ENCODE assay signal across 23 mouse cellular contexts in genomic region chr4:132064550-132064949, GRCm38 (mm10). TPM values are rescaled to one million over a fixed set of nuclear protein-coding genes. Genes with fewer than 3 reads are reported as not detected.
DNase-seq lines count a peak whose midpoint lies in the region; ATAC-seq and TF ChIP-seq lines count a peak whose summit lies in the region.
"Had no signal": no experiment of that assay in that cellular context is flagged by ENCODE, and none has a peak within 500 bp of the region (broad histone marks: within the 10 kb centered on the region; RNA-seq: fewer than 3 reads in every experiment).

No protein-coding gene starts in this region.

- TF ChIP-seq EP300 in liver, postnatal 0 days (IDR thresholded peaks at IDR 0.05; ENCODE audit: low read depth), result no peak

- no peaks in the 10 kb centered on the region for H3K9me3 ChIP-seq in kidney, embryonic 14.5 days (ENCODE audit: control insufficient read depth, low read length)
- no peaks in the 10 kb centered on the region for H3K9me3 ChIP-seq in intestine, embryonic 15.5 days
- H3K9me3 ChIP-seq in liver, postnatal 0 days (ENCODE audit: low read length), result no peaks in the 10 kb centered on the region
- H3K9me3 ChIP-seq: G1E; hindbrain, embryonic 12.5 days; neural tube, embryonic 12.5 days had no signal

- 88% methylated on average over 5 of the region's 5 CpGs for WGBS in kidney, embryonic 14.5 days
- WGBS in intestine, embryonic 15.5 days, result 61% methylated on average over 5 of the region's 5 CpGs
- WGBS in liver, postnatal 0 days (ENCODE audit: insufficient replicate concordance), result 80% methylated on average over 5 of the region's 5 CpGs

- H3K27ac ChIP-seq in kidney, embryonic 14.5 days (ENCODE audit: low read depth, low read length), result no peak overlapping the region
- H3K27ac ChIP-seq in intestine, embryonic 15.5 days, result peak overlapping the region; percentile 29; the same call in 1 of the 2 replicates
- peak overlapping the region; percentile 90 for H3K27ac ChIP-seq in liver, postnatal 0 days (ENCODE audit: low read depth)
- H3K27ac ChIP-seq: hindbrain, embryonic 12.5 days; neural tube, embryonic 12.5 days had no signal

- H3K4me2 ChIP-seq in kidney, embryonic 14.5 days (replicated peaks; ENCODE audit: low read depth, low read length), result no peak overlapping the region
- no peak overlapping the region for H3K4me2 ChIP-seq in intestine, embryonic 15.5 days (replicated peaks)
- peak overlapping the region; percentile 36; the same call in 1 of the 2 replicates for H3K4me2 ChIP-seq in liver, postnatal 0 days (ENCODE audit: low read depth, low read length)
- H3K4me2 ChIP-seq: hindbrain, embryonic 12.5 days; midbrain, embryonic 11.5 days; neural tube, embryonic 12.5 days had no signal

- no peaks in the 10 kb centered on the region for H3K27me3 ChIP-seq in kidney, embryonic 14.5 days (ENCODE audit: control insufficient read depth, insufficient read depth, low read length)
- no peaks in the 10 kb centered on the region for H3K27me3 ChIP-seq in intestine, embryonic 15.5 days (replicated peaks)
- H3K27me3 ChIP-seq in liver, postnatal 0 days (ENCODE audit: insufficient read depth, low read length), result no peaks in the 10 kb centered on the region
- H3K27me3 ChIP-seq: hindbrain, embryonic 12.5 days; neural tube, embryonic 12.5 days had no signal

- peaks cover 6% of the 10 kb centered on the region; the same call in 1 of the 2 replicates for H3K4me1 ChIP-seq in kidney, embryonic 14.5 days (ENCODE audit: control insufficient read depth, insufficient read depth, low read length)
- peaks cover 21% of the 10 kb centered on the region; the same call in 1 of the 2 replicates for H3K4me1 ChIP-seq in intestine, embryonic 15.5 days (replicated peaks)
- H3K4me1 ChIP-seq in liver, postnatal 0 days (ENCODE audit: insufficient read depth), result peaks cover 87% of the 10 kb centered on the region

- peak; percentile 37 for DNase-seq in adrenal gland, postnatal 14 days
- DNase-seq in adrenal gland, postnatal 10 days, result no peak
- DNase-seq in kidney, adult 9 months, result peak; percentile 65
- DNase-seq in liver, postnatal 0 days, result no peak
- no peak for DNase-seq in layer of hippocampus, adult 9-11 months
- DNase-seq in layer of hippocampus, adult 11-12 months (ENCODE audit: low spot score), result no peak
- DNase-seq: cerebellum, postnatal 14 days; embryo, embryonic 11 days; forebrain, postnatal 0 days; heart, postnatal 10 days; kidney, postnatal 4 days; layer of hippocampus, postnatal 36 days; left cerebral cortex, postnatal 4 days; lung, postnatal 10 days; right cerebral cortex, postnatal 14 days had no signal

- no peak for ATAC-seq in kidney, embryonic 14.5 days (ENCODE audit: low FRiP score, low TSS enrichment)
- ATAC-seq in intestine, embryonic 15.5 days, result peak; percentile 76
- ATAC-seq in liver, postnatal 0 days, result no peak
- ATAC-seq: CD4-positive, CD25-positive, alpha-beta regulatory T cell, adult 4 months; forebrain, postnatal 0 days; inflammation-experienced regulatory T-cells, adult 6 months had no signal

- no peak overlapping the region for H3K9ac ChIP-seq in kidney, embryonic 14.5 days (ENCODE audit: low read depth, low read length)
- no peak overlapping the region for H3K9ac ChIP-seq in intestine, embryonic 15.5 days
- H3K9ac ChIP-seq in liver, postnatal 0 days (replicated peaks), result 0 out of 2 replicates have a peak overlapping the region, but pooled peaks have one; percentile 17
- H3K9ac ChIP-seq: forebrain, postnatal 0 days; hindbrain, embryonic 12.5 days; neural tube, embryonic 12.5 days had no signal

- H3K36me3 ChIP-seq in kidney, embryonic 14.5 days (ENCODE audit: control insufficient read depth, insufficient read depth, low read length), result no peaks in the 10 kb centered on the region
- no peaks in the 10 kb centered on the region for H3K36me3 ChIP-seq in intestine, embryonic 15.5 days
- peaks cover 66% of the 10 kb centered on the region for H3K36me3 ChIP-seq in liver, postnatal 0 days (replicated peaks; ENCODE audit: insufficient read depth, low read length)
- H3K36me3 ChIP-seq: hindbrain, embryonic 12.5 days; neural tube, embryonic 12.5 days had no signal

- TF ChIP-seq CTCF in liver, postnatal 0 days (IDR thresholded peaks at IDR 0.05; ENCODE audit: low read depth), result no peak

- H3K4me3 ChIP-seq in kidney, embryonic 14.5 days (ENCODE audit: low read length), result no peak overlapping the region
- no peak overlapping the region for H3K4me3 ChIP-seq in intestine, embryonic 15.5 days (replicated peaks)
- no peak overlapping the region for H3K4me3 ChIP-seq in liver, postnatal 0 days (ENCODE audit: low read depth, low read length)
- H3K4me3 ChIP-seq: hindbrain, embryonic 12.5 days; neural tube, embryonic 12.5 days had no signal

RNA-seq across cellular contexts. Expression of gene Gm10300, which starts 9.9 kb away (rescaled TPM):
- 0.19 TPM in 1 of 2 replicates, not detected in the other for total RNA-seq in adrenal gland, postnatal 14 days (2021)
- total RNA-seq in adrenal gland, postnatal 10 days (2021), result under 1 TPM; 0.15 to 0.55 TPM
- 0.09 TPM in 1 of 2 replicates, not detected in the other for polyA plus RNA-seq in kidney, embryonic 14.5 days (2014; fragmentation: Nextera tagmentation; extraction: Ambion mirVana)
- polyA plus RNA-seq in intestine, embryonic 15.5 days (2015; fragmentation: Nextera tagmentation; extraction: Ambion mirVana), result 0.08 and 0.16 TPM in 2 replicates
- 0.18 and 0.28 TPM in 2 replicates for polyA plus RNA-seq in liver, postnatal 0 days (2015; fragmentation: Nextera tagmentation; extraction: Ambion mirVana)
- total RNA-seq: layer of hippocampus, postnatal 36 days; left cerebral cortex, postnatal 4 days had no signal
- polyA plus RNA-seq: CD4-positive, CD25-positive, alpha-beta regulatory T cell, adult 4 months; forebrain, postnatal 0 days; inflammation-experienced regulatory T-cells, adult 6 months; midbrain, embryonic 11.5 days; neural tube, embryonic 12.5 days had no signal

RNA-seq across cellular contexts. Expression of gene Epb41, which starts 10.6 kb away (rescaled TPM):
- 112 and 148 TPM in 2 replicates for total RNA-seq in adrenal gland, postnatal 14 days (2021)
- total RNA-seq in adrenal gland, postnatal 10 days (2021), result 10 to 100 TPM; 77.8 to 79.6 TPM
- polyA plus RNA-seq in kidney, embryonic 14.5 days (2014; fragmentation: Nextera tagmentation; extraction: Ambion mirVana), result 52.5 and 78.5 TPM in 2 replicates
- polyA plus RNA-seq in intestine, embryonic 15.5 days (2015; fragmentation: Nextera tagmentation; extraction: Ambion mirVana), result 50.0 and 54.2 TPM in 2 replicates
- polyA plus RNA-seq in liver, postnatal 0 days (2015; fragmentation: Nextera tagmentation; extraction: Ambion mirVana), result 65.7 and 75.1 TPM in 2 replicates

Comparison
In these comparisons a context has a peak if more than half of its experiments do, and no peak if none do; other contexts are left out.
1. DNase-seq: peak in adrenal gland, postnatal 14 days (single experiment) and kidney, adult 9 months (single experiment); none in adrenal gland, postnatal 10 days (single experiment), liver, postnatal 0 days (single experiment), layer of hippocampus, adult 9-11 months (single experiment) and layer of hippocampus, adult 11-12 months (single experiment).